Mouse (Mus musculus): ENCODE data around the gene Pakap. TPM values are rescaled to one million over a fixed set of nuclear protein-coding genes. Genes with fewer than 3 reads are reported as not detected.

Gene Pakap
- polyA plus RNA-seq, 1 experiment from 2014 or later = 5.1 TPM

GRCm38 (mm10) chr4:57565811-57566210, 2.2 kb upstream of the Pakap start:
- ATAC-seq (replicated peaks; ENCODE audit: low FRiP score) (no peak), DNase-seq (ENCODE audit: low spot score) (no peak)
- Histone ChIP-seq H3K27me3 (replicated peaks; ENCODE audit: control insufficient read depth, insufficient read depth, low read length) (peaks cover 18% of the 10 kb centered on the region), H3K4me2 (no peak overlapping the region), H3K4me3 (ENCODE audit: low read depth, low read length) (no peak overlapping the region), H3K4me1 (replicated peaks; ENCODE audit: control insufficient read depth, insufficient read depth, low read length) (0 out of 2 replicates have a peak, but pooled peaks cover 2% of the 10 kb centered on the region), H3K27ac (ENCODE audit: low read depth, low read length) (no peak overlapping the region), H3K9me3 (ENCODE audit: control insufficient read depth, low read length) (no peaks in the 10 kb centered on the region), H3K9ac (ENCODE audit: low read depth, low read length) (no peak overlapping the region), H3K36me3 (ENCODE audit: control insufficient read depth, insufficient read depth, low read length) (no peaks in the 10 kb centered on the region)
- 47% methylated on average over 2 of the region's 2 CpGs for WGBS

- ATAC-seq (replicated peaks; ENCODE audit: low FRiP score) = no peak
- peak overlapping the region; percentile 48 for H3K4me3 ChIP-seq (ENCODE audit: low read depth, low read length)
- WGBS = 51% methylated on average over 19 of the region's 19 CpGs
- no peaks in the 10 kb centered on the region for H3K36me3 ChIP-seq (ENCODE audit: control insufficient read depth, insufficient read depth, low read length)
- H3K27ac ChIP-seq (ENCODE audit: low read depth, low read length) = no peak overlapping the region
- peak overlapping the region; percentile 37; the same call in 1 of the 2 replicates for H3K9ac ChIP-seq (ENCODE audit: low read depth, low read length)
- no peak for DNase-seq (ENCODE audit: low spot score)
- H3K4me2 ChIP-seq = peak overlapping the region; percentile 73
- no peaks in the 10 kb centered on the region for H3K9me3 ChIP-seq (ENCODE audit: control insufficient read depth, low read length)
- peaks cover 18% of the 10 kb centered on the region for H3K27me3 ChIP-seq (replicated peaks; ENCODE audit: control insufficient read depth, insufficient read depth, low read length)
- 0 out of 2 replicates have a peak, but pooled peaks cover 2% of the 10 kb centered on the region for H3K4me1 ChIP-seq (replicated peaks; ENCODE audit: control insufficient read depth, insufficient read depth, low read length)
Observed at GRCm38 (mm10) chr4:57568268-57569068, 489 bp downstream of the Pakap start.

GRCm38 (mm10) chr4:57569069-57569355, 1.0 kb downstream of the Pakap start:
- H3K4me3 ChIP-seq (ENCODE audit: low read depth, low read length) = no peak overlapping the region
- H3K9me3 ChIP-seq (ENCODE audit: control insufficient read depth, low read length) = no peaks in the 10 kb centered on the region
- DNase-seq (ENCODE audit: low spot score) = no peak
- H3K36me3 ChIP-seq (ENCODE audit: control insufficient read depth, insufficient read depth, low read length) = no peaks in the 10 kb centered on the region
- H3K27me3 ChIP-seq (replicated peaks; ENCODE audit: control insufficient read depth, insufficient read depth, low read length) = peaks cover 18% of the 10 kb centered on the region
- no peak overlapping the region for H3K4me2 ChIP-seq
- 0 out of 2 replicates have a peak, but pooled peaks cover 2% of the 10 kb centered on the region for H3K4me1 ChIP-seq (replicated peaks; ENCODE audit: control insufficient read depth, insufficient read depth, low read length)
- WGBS = 76% methylated on average over 4 of the region's 4 CpGs
- no peak for ATAC-seq (replicated peaks; ENCODE audit: low FRiP score)
- H3K9ac ChIP-seq (ENCODE audit: low read depth, low read length) = no peak overlapping the region
- no peak overlapping the region for H3K27ac ChIP-seq (ENCODE audit: low read depth, low read length)

GRCm38 (mm10) chr4:57569711-57570110, 1.7 kb downstream of the Pakap start:
- Histone ChIP-seq H3K36me3 (ENCODE audit: control insufficient read depth, insufficient read depth, low read length) (no peaks in the 10 kb centered on the region), H3K4me3 (ENCODE audit: low read depth, low read length) (no peak overlapping the region), H3K9ac (ENCODE audit: low read depth, low read length) (no peak overlapping the region), H3K4me2 (no peak overlapping the region), H3K9me3 (ENCODE audit: control insufficient read depth, low read length) (no peaks in the 10 kb centered on the region), H3K27me3 (replicated peaks; ENCODE audit: control insufficient read depth, insufficient read depth, low read length) (peaks cover 18% of the 10 kb centered on the region), H3K27ac (ENCODE audit: low read depth, low read length) (no peak overlapping the region), H3K4me1 (replicated peaks; ENCODE audit: control insufficient read depth, insufficient read depth, low read length) (0 out of 2 replicates have a peak, but pooled peaks cover 2% of the 10 kb centered on the region)
- ATAC-seq (replicated peaks; ENCODE audit: low FRiP score) = no peak
- 71% methylated on average over 6 of the region's 6 CpGs for WGBS
- no peak for DNase-seq (ENCODE audit: low spot score)

- 72% methylated on average over 3 of the region's 3 CpGs for WGBS
- H3K9ac ChIP-seq (ENCODE audit: low read depth, low read length) = no peak overlapping the region
- no peak overlapping the region for H3K4me2 ChIP-seq
- H3K27me3 ChIP-seq (replicated peaks; ENCODE audit: control insufficient read depth, insufficient read depth, low read length) = peaks cover 18% of the 10 kb centered on the region
- no peak overlapping the region for H3K27ac ChIP-seq (ENCODE audit: low read depth, low read length)
- 0 out of 2 replicates have a peak, but pooled peaks cover 2% of the 10 kb centered on the region for H3K4me1 ChIP-seq (replicated peaks; ENCODE audit: control insufficient read depth, insufficient read depth, low read length)
- DNase-seq (ENCODE audit: low spot score) (no peak), ATAC-seq (replicated peaks; ENCODE audit: low FRiP score) (no peak)
- no peaks in the 10 kb centered on the region for H3K36me3 ChIP-seq (ENCODE audit: control insufficient read depth, insufficient read depth, low read length)
- H3K9me3 ChIP-seq (ENCODE audit: control insufficient read depth, low read length) = no peaks in the 10 kb centered on the region
- no peak overlapping the region for H3K4me3 ChIP-seq (ENCODE audit: low read depth, low read length)
Observed at GRCm38 (mm10) chr4:57570229-57570628, 2.2 kb downstream of the Pakap start.

GRCm38 (mm10) chr4:57574181-57574580, 6.2 kb downstream of the Pakap start:
- no peak overlapping the region for H3K9ac ChIP-seq (ENCODE audit: low read depth, low read length)
- DNase-seq (ENCODE audit: low spot score) (no peak), ATAC-seq (replicated peaks; ENCODE audit: low FRiP score) (no peak)
- H3K4me3 ChIP-seq (ENCODE audit: low read depth, low read length) = no peak overlapping the region
- H3K27ac ChIP-seq (ENCODE audit: low read depth, low read length) = no peak overlapping the region
- no peak overlapping the region for H3K4me2 ChIP-seq
- H3K27me3 ChIP-seq (replicated peaks; ENCODE audit: control insufficient read depth, insufficient read depth, low read length) = no peaks in the 10 kb centered on the region
- H3K9me3 ChIP-seq (ENCODE audit: control insufficient read depth, low read length) = no peaks in the 10 kb centered on the region
- WGBS = 77% methylated on average over 3 of the region's 3 CpGs
- no peaks in the 10 kb centered on the region for H3K36me3 ChIP-seq (ENCODE audit: control insufficient read depth, insufficient read depth, low read length)
- H3K4me1 ChIP-seq (replicated peaks; ENCODE audit: control insufficient read depth, insufficient read depth, low read length) = no peaks in the 10 kb centered on the region

GRCm38 (mm10) chr4:57574646-57575045, 6.7 kb downstream of the Pakap start:
- H3K4me2 ChIP-seq = no peak overlapping the region
- no peak overlapping the region for H3K27ac ChIP-seq (ENCODE audit: low read depth, low read length)
- no peak overlapping the region for H3K9ac ChIP-seq (ENCODE audit: low read depth, low read length)
- no peak for ATAC-seq (replicated peaks; ENCODE audit: low FRiP score)
- H3K36me3 ChIP-seq (ENCODE audit: control insufficient read depth, insufficient read depth, low read length) = no peaks in the 10 kb centered on the region
- 67% methylated on average over 6 of the region's 6 CpGs for WGBS
- H3K9me3 ChIP-seq (ENCODE audit: control insufficient read depth, low read length) = no peaks in the 10 kb centered on the region
- H3K4me1 ChIP-seq (replicated peaks; ENCODE audit: control insufficient read depth, insufficient read depth, low read length) = no peaks in the 10 kb centered on the region
- H3K27me3 ChIP-seq (replicated peaks; ENCODE audit: control insufficient read depth, insufficient read depth, low read length) = no peaks in the 10 kb centered on the region
- DNase-seq (ENCODE audit: low spot score) = no peak
- H3K4me3 ChIP-seq (ENCODE audit: low read depth, low read length) = no peak overlapping the region

- Histone ChIP-seq H3K27ac (ENCODE audit: low read depth, low read length) (no peak overlapping the region), H3K9me3 (ENCODE audit: control insufficient read depth, low read length) (no peaks in the 10 kb centered on the region), H3K9ac (ENCODE audit: low read depth, low read length) (no peak overlapping the region), H3K4me2 (no peak overlapping the region), H3K36me3 (ENCODE audit: control insufficient read depth, insufficient read depth, low read length) (no peaks in the 10 kb centered on the region), H3K4me1 (replicated peaks; ENCODE audit: control insufficient read depth, insufficient read depth, low read length) (no peaks in the 10 kb centered on the region), H3K4me3 (ENCODE audit: low read depth, low read length) (no peak overlapping the region), H3K27me3 (replicated peaks; ENCODE audit: control insufficient read depth, insufficient read depth, low read length) (no peaks in the 10 kb centered on the region)
- DNase-seq (ENCODE audit: low spot score) (no peak), ATAC-seq (replicated peaks; ENCODE audit: low FRiP score) (no peak)
- 75% methylated on average over 5 of the region's 5 CpGs for WGBS
Observed at GRCm38 (mm10) chr4:57575686-57576085, 7.7 kb downstream of the Pakap start.

GRCm38 (mm10) chr4:57576095-57576494, 8.1 kb downstream of the Pakap start:
- Histone ChIP-seq H3K4me1 (replicated peaks; ENCODE audit: control insufficient read depth, insufficient read depth, low read length) (no peaks in the 10 kb centered on the region), H3K9ac (ENCODE audit: low read depth, low read length) (no peak overlapping the region), H3K4me3 (ENCODE audit: low read depth, low read length) (no peak overlapping the region), H3K27me3 (replicated peaks; ENCODE audit: control insufficient read depth, insufficient read depth, low read length) (no peaks in the 10 kb centered on the region), H3K27ac (ENCODE audit: low read depth, low read length) (no peak overlapping the region), H3K9me3 (ENCODE audit: control insufficient read depth, low read length) (no peaks in the 10 kb centered on the region), H3K4me2 (no peak overlapping the region), H3K36me3 (ENCODE audit: control insufficient read depth, insufficient read depth, low read length) (no peaks in the 10 kb centered on the region)
- ATAC-seq (replicated peaks; ENCODE audit: low FRiP score) = no peak
- no peak for DNase-seq (ENCODE audit: low spot score)
- 81% methylated on average over 11 of the region's 11 CpGs for WGBS
